Mouse (Mus musculus) lung, embryonic 15.5 days (tissue): ENCODE results near the gene Zfp948. TPM values are rescaled to one million over a fixed set of nuclear protein-coding genes. Genes with fewer than 3 reads are reported as not detected.

Experiments used
- ATAC-seq: fragments of 200-750 bp; cut with Nextera tagmentation; 2 replicates; pipeline ENCODE4 v1.8.0; 2017; ENCODE audit warnings: moderate number of reproducible peaks, borderline replicate concordance; ENCODE audit not compliant: low FRiP score, low TSS enrichment; ENCODE audit errors: extremely low read depth
- H3K27ac ChIP-seq: fragments of 300-500 bp; sonication (generic); 2 replicates; pipeline ENCODE4 v1.5.1; 2015; ENCODE audit warnings: moderate library complexity, mild to moderate bottlenecking, inconsistent platforms
- H3K27me3 ChIP-seq: fragments of 300-500 bp; sonication (generic); 2 replicates; pipeline ENCODE4 v1.6.1; 2015; ENCODE audit warnings: inconsistent platforms
- H3K36me3 ChIP-seq: fragments of 300-500 bp; sonication (generic); 2 replicates; pipeline ENCODE4 v1.6.1; 2015; ENCODE audit warnings: inconsistent platforms
- H3K4me1 ChIP-seq: fragments of 300-500 bp; sonication (generic); 2 replicates; pipeline ENCODE4 v1.6.1; 2015; ENCODE audit warnings: inconsistent platforms
- H3K4me2 ChIP-seq: fragments of 300-500 bp; sonication (generic); 2 replicates; pipeline ENCODE4 v1.6.1; 2015; ENCODE audit warnings: inconsistent platforms, mild to moderate bottlenecking, moderate library complexity
- H3K4me3 ChIP-seq: fragments of 300-500 bp; sonication (generic); 2 replicates; pipeline ENCODE4 v1.5.1; 2015; ENCODE audit warnings: mild to moderate bottlenecking, inconsistent platforms
- H3K9ac ChIP-seq: fragments of 300-500 bp; sonication (generic); 2 replicates; pipeline ENCODE4 v1.6.1; 2015; ENCODE audit warnings: inconsistent platforms
- H3K9me3 ChIP-seq: fragments of 300-500 bp; sonication (generic); 2 replicates; pipeline ENCODE4 v1.6.1; 2016; ENCODE audit warnings: inconsistent platforms
- WGBS: fragments of 180-500 bp; shearing (Covaris S2); methylation state at CpG from one replicate; pipeline ENCODE4 v1.1.7; 2015; 5-methylcytosine and 5-hydroxymethylcytosine counted together
- polyA plus RNA-seq: library from polyadenylated mRNA; unstranded; fragments of >200 nt; fragmentation: Nextera tagmentation; extraction: Ambion mirVana; gene quantifications from 2 replicates; pipeline ENCODE4 v1.2.1, GENCODE M21; 2015

Gene Zfp948
- polyA plus RNA-seq = 16.9 and 17.8 TPM in 2 replicates

DNA sequence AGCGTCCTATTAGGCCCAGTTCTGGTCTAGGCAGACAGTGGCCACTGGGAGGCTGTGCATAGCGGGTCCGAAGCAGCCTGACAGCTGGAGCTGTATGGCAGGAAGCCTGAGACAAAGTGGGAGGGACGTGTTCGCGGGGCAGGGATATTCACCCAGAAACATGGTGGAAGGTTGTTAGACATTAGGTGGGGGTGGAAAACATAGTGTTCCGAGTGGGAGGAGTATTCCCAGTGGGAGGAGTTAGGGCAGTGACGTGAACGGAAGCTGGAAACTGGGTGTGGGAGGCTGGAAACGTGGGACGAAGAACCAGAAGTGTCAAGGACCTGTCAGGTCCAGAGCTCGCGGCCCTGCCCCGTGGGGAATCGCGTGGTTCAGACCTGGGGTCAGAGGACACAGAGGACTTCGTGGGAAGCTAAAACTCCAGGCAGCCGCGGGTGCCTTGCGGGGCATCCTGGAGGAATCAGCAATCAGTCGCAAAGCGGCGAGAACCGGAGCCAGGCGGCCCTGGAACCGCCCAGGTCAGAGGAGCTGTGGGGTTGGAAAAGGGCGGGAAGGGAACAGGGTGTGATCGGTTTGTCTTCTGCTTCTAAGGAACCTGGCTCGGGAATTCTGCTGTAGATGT is at the start of gene Zfp948:
Zfp948 (plus strand) TSS at position 281 of the 622 bp plus-strand sequence.
- WGBS = under 1% methylated on average over 29 of the region's 29 CpGs
- Histone ChIP-seq H3K9me3 (no peaks in the 10 kb centered on the region), H3K27ac (peak within 1 kb of the TSS; percentile 93), H3K4me3 (peak within 1 kb of the TSS; percentile 63), H3K9ac (peak within 1 kb of the TSS; percentile 60), H3K4me2 (peak within 1 kb of the TSS; percentile 79), H3K4me1 (peaks cover 7% of the 10 kb centered on the region; the same call in 1 of the 2 replicates), H3K36me3 (no peaks in the 10 kb centered on the region), H3K27me3 (no peaks in the 10 kb centered on the region)
- peak; percentile 96 for ATAC-seq

DNA sequence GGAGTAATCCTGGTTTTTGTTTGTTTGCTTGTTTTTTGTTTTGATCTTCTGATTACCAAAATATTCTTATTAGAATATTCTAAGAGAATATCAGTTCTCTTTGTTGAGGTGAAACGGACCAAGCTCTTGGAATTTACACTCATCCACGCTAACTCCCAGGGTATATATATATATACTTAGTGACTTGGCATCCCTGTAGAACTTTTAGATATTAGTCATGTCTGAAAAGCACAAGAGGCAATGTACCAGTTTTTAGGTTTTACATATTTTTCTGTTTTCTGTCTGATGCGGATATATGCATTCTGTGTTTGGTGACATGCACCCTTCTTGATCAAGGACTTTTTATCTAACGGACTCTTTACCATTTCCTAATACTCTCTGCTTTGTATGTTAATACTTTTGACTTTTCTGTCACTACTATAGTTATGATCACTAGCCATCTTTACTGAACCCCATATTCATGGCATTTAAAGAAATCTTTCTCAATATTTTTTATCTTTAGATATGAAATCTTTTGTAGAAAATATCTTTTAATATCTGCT is 49.6 kb upstream of the Zfp948 start:
- peak overlapping the region; percentile 96 for H3K27ac ChIP-seq
- 26% methylated on average over 4 of the region's 4 CpGs for WGBS
- peak overlapping the region; percentile 62 for H3K4me3 ChIP-seq
- H3K36me3 ChIP-seq = no peaks in the 10 kb centered on the region
- no peak for ATAC-seq
- no peaks in the 10 kb centered on the region for H3K9me3 ChIP-seq
- peaks cover 9% of the 10 kb centered on the region; the same call in 1 of the 2 replicates for H3K4me1 ChIP-seq
- H3K4me2 ChIP-seq = peak overlapping the region; percentile 86
- H3K27me3 ChIP-seq = no peaks in the 10 kb centered on the region
- H3K9ac ChIP-seq = peak overlapping the region; percentile 62

DNA sequence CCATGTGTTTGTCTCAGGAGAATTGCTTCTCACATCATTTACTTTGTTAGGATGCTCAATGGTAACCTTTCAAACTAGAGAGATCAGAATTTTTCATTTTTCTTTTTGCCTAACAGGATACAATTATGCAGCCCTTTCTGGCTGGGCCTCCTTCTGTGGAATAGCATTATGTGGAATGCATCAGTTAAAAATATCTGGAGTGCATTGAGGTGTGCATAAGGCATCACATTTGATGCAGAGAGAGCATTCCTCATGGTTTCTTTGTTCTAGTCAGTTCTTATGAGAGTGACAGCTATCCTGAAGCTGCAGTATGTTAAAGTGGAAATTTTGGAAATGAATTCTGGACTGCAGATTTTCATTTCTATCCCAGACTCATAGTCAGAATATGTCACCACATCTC is 40.5 kb upstream of the Zfp948 start:
- ATAC-seq = no peak
- Histone ChIP-seq H3K4me1 (peaks cover 5% of the 10 kb centered on the region; the same call in 1 of the 2 replicates), H3K27me3 (no peaks in the 10 kb centered on the region), H3K9ac (no peak overlapping the region), H3K27ac (no peak overlapping the region), H3K36me3 (no peaks in the 10 kb centered on the region), H3K4me2 (no peak overlapping the region), H3K4me3 (no peak overlapping the region), H3K9me3 (no peaks in the 10 kb centered on the region)

GRCm38 (mm10) chr17:21530645-21531330 is 36.0 kb upstream of the Zfp948 start:
- no peak overlapping the region for H3K4me2 ChIP-seq
- no peak overlapping the region for H3K4me3 ChIP-seq
- H3K27ac ChIP-seq = no peak overlapping the region
- H3K36me3 ChIP-seq = no peaks in the 10 kb centered on the region
- no peak for ATAC-seq
- H3K9ac ChIP-seq = no peak overlapping the region
- WGBS = 74% methylated on average over 5 of the region's 5 CpGs
- no peaks in the 10 kb centered on the region for H3K27me3 ChIP-seq
- peaks cover 24% of the 10 kb centered on the region for H3K4me1 ChIP-seq
- no peaks in the 10 kb centered on the region for H3K9me3 ChIP-seq

- H3K4me1 ChIP-seq = peaks cover 24% of the 10 kb centered on the region
- H3K4me3 ChIP-seq = peak overlapping the region; percentile 79
- peak overlapping the region; percentile 98 for H3K27ac ChIP-seq
- H3K9me3 ChIP-seq = no peaks in the 10 kb centered on the region
- no peaks in the 10 kb centered on the region for H3K27me3 ChIP-seq
- ATAC-seq = peak; percentile 6; the same call in 1 of the 2 replicates
- peak overlapping the region; percentile 89 for H3K9ac ChIP-seq
- H3K4me2 ChIP-seq = peak overlapping the region; percentile 79
- WGBS = 54% methylated on average over 5 of the region's 5 CpGs
- H3K36me3 ChIP-seq = no peaks in the 10 kb centered on the region
Measured at GRCm38 (mm10) chr17:21531621-21532020, 35.2 kb upstream of the Zfp948 start.

DNA sequence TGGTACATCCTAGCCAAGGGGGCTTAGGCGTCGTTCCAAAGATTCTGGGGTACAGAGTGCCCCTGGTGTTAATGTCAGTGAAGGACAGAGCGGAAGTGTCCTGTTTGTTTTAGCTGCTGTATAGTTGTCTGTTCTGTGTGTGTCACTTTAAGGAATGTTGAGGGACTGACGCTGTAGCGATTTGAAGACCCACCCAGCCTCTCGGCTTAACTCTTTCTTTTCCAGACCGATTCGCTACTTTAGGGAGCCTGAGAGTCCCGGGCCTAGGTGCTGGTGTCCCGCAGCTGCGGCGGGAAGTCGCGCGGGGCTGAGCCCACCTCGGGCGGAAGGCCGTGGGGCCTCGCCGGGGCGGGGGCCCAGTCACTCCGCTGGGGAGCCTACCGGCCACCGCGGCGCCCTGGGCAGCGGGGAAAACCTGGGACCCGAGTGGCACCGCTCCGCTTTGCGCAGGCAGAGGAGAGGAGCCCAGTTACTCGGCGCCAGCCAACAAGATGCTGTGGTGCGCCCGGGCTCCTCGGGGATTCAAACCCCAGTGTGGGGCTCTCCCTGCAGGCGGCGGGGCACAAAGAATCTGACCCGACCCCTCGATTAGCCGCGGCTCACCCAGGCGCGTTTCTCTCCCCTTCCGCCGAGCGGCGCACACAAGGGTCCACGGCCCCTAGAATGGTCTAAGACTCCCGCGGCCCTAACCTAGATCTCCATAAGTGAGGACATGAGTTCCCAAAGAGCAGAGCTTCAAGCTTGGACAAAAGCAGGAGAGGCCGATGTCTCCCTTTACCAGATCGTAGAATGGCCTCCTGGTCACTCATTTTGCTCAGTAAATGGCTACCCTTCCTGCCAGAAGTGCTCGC is 34.5 kb upstream of the Zfp948 start:
- Histone ChIP-seq H3K9me3 (no peaks in the 10 kb centered on the region), H3K9ac (peak overlapping the region; percentile 89), H3K27ac (peak overlapping the region; percentile 98), H3K4me2 (peak overlapping the region; percentile 79), H3K27me3 (no peaks in the 10 kb centered on the region), H3K36me3 (no peaks in the 10 kb centered on the region), H3K4me3 (peak overlapping the region; percentile 79), H3K4me1 (peaks cover 24% of the 10 kb centered on the region)
- WGBS = 1% methylated on average over 54 of the region's 54 CpGs
- peak; percentile 86 for ATAC-seq

DNA sequence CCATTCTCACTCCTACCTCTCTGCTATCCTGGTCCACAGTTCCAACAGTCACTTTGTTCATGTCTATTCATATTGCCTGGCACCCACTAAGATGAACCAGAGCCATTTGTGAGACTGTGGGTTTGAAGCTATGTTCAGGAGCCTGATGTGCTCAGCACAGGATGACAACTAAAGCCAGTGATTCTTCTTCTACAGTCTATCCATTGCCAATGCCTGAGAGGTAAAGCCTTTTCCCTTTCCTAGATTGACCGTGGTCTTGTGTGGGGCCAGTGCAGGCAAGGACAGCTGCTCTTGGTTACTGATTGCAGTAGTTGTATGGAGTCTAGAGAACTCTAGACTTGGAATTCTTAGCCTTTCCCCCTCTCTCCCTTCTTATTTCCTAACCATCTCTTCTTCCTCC is 32.8 kb upstream of the Zfp948 start:
- Histone ChIP-seq H3K9me3 (no peaks in the 10 kb centered on the region), H3K4me3 (no peak overlapping the region), H3K36me3 (no peaks in the 10 kb centered on the region), H3K4me2 (no peak overlapping the region), H3K27ac (no peak overlapping the region), H3K27me3 (no peaks in the 10 kb centered on the region), H3K9ac (no peak overlapping the region), H3K4me1 (peaks cover 24% of the 10 kb centered on the region)
- 76% methylated on average over 1 of the region's 1 CpGs for WGBS
- no peak for ATAC-seq

DNA sequence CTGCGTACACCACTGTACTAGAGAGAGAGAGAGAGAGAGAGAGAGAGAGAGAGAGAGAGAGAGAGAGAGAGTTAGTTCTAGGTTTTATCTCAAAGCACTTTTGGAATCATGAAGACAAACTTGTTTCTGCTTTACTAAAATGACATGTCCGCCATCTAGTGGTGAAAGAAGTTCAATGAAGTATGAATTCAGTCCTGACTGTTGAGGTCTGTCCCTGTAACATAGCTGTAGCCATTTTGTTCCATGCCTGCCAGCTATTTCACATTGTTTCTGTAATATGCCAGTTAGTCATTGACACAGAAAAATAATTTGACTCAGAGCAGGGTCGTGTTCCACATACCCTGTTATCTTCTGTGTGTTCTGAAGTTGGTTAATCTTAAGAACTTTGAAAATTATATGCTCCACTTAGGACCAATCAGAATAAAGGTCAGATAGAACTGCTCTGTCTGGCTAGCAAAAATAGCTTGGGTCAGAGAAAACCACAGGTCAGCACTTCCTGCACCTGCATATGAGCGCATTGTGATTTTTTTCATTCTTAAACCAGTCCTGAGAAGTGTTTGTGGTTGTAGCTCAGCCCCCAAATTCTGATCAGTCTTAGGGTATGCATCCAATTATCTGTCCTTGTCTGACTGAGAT is 32.2 kb upstream of the Zfp948 start:
- no peaks in the 10 kb centered on the region for H3K36me3 ChIP-seq
- peak overlapping the region; percentile 79 for H3K4me2 ChIP-seq
- H3K9ac ChIP-seq = no peak overlapping the region
- peak overlapping the region; percentile 74 for H3K27ac ChIP-seq
- H3K27me3 ChIP-seq = no peaks in the 10 kb centered on the region
- no peak overlapping the region for H3K4me3 ChIP-seq
- 12% methylated on average over 4 of the region's 4 CpGs for WGBS
- no peaks in the 10 kb centered on the region for H3K9me3 ChIP-seq
- ATAC-seq = 0 out of 2 replicates have a peak, but pooled peaks have one; percentile 28
- H3K4me1 ChIP-seq = peaks cover 24% of the 10 kb centered on the region

DNA sequence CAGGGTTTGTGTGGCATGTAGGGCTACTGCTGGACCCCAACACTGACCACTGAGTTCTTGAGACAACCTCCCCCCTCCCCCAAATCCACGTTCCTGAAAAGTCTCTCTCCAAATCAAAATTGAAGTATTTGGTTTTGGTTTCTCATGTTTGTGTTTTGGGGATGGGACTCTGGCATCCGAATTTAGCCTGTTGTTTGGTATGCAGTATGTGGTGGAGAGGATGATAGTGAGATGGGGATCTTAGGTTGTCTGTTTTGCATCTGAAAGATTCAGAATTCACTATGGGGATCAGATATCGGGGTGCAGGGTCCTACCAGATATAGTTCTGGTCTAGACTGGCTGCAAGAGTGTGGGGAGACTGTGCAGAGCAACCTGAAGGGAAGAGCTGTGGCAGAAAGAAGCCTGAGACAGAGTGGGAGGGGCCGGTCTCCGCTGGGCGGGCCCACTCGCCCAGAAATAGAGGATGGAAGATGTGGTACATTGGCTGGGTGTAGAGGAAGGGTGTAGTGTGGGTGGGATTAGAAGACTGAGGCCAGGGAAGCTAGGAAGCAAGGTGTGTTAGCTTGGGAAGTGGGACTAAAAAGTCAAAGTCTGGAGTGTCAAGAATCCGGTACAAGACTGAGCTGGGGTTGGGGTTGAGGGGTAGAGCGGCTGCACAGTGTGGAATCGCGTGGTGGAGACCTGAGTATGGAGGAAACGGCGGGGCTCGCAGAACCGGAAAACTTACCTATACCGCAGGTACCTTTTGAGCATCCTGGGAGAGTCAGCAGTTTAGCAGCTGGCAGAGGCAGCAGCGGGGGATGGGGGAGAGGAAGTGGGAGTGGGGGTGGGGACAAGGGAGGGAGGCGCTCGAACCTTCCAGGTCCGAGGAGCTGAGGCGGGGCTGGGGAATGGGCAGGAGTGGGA is 31.5 kb upstream of the Zfp948 start, which contains the start of gene Zfp52:
Zfp52 (plus strand) TSS at position 444 of the 906 bp plus-strand sequence.
- no peaks in the 10 kb centered on the region for H3K36me3 ChIP-seq
- peak within 1 kb of the TSS; percentile 79 for H3K4me2 ChIP-seq
- H3K9me3 ChIP-seq = no peaks in the 10 kb centered on the region
- H3K4me1 ChIP-seq = peaks cover 24% of the 10 kb centered on the region
- peak within 1 kb of the TSS; percentile 47 for H3K9ac ChIP-seq
- H3K27ac ChIP-seq = peak within 1 kb of the TSS; percentile 74
- peak within 1 kb of the TSS; percentile 59 for H3K4me3 ChIP-seq
- no peaks in the 10 kb centered on the region for H3K27me3 ChIP-seq
- ATAC-seq = peak; percentile 78
- 2% methylated on average over 21 of the region's 21 CpGs for WGBS

DNA sequence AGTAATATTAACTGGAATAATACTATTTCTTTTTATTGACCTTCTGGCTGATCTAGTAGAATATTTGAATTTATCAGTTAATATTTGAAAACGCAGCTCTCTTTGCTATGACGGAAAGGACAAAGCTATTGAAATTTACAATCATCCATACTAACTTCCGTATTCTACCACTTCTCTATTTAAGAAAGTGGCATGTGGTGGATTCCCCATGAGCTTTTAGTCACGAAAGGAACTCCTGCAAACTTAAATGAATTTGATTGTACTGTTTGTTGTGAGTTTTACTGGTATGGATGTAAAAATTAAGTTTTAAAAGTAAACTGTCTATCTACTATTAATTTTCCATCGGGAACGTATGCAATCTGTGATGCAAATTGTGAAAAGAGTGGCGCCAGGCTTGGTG is 30.7 kb upstream of the Zfp948 start:
- H3K36me3 ChIP-seq = no peaks in the 10 kb centered on the region
- 25% methylated on average over 7 of the region's 7 CpGs for WGBS
- H3K27ac ChIP-seq = no peak overlapping the region
- peaks cover 21% of the 10 kb centered on the region for H3K4me1 ChIP-seq
- no peaks in the 10 kb centered on the region for H3K9me3 ChIP-seq
- H3K4me2 ChIP-seq = peak overlapping the region; percentile 79
- no peak for ATAC-seq
- peak overlapping the region; percentile 59 for H3K4me3 ChIP-seq
- no peak overlapping the region for H3K9ac ChIP-seq
- H3K27me3 ChIP-seq = no peaks in the 10 kb centered on the region
